In genomic region chr19:8844371-8845129, GRCm38 (mm10) we compare ENCODE assay signal across 7 mouse cellular contexts. TPM values are rescaled to one million over a fixed set of nuclear protein-coding genes. Genes with fewer than 3 reads are reported as not detected.
DNase-seq lines count a peak whose midpoint lies in the region; ATAC-seq and TF ChIP-seq lines count a peak whose summit lies in the region.

No protein-coding gene starts in this region.

- peaks cover 6% of the 10 kb centered on the region; the same call in 1 of the 2 replicates for H3K4me1 ChIP-seq in lung, postnatal 0 days (ENCODE audit: insufficient read depth, low read depth, low read length)

- peak; percentile 96 for DNase-seq in 3T3-L1 (ENCODE audit: low read depth, low spot score)
- peak; percentile 85 for DNase-seq in brain, embryonic 14.5 days (ENCODE audit: low read depth)
- DNase-seq in kidney, postnatal 14 days: peak; percentile 82
- DNase-seq in lung, postnatal 0 days (ENCODE audit: low spot score): peak; percentile 89
- peak; percentile 49 to 50 for DNase-seq in right cerebral cortex, postnatal 36 days (ENCODE audit: low spot score in 2 of 2)

- peak overlapping the region; percentile 49 for H3K27ac ChIP-seq in lung, postnatal 0 days (ENCODE audit: low read length)

- H3K9me3 ChIP-seq in lung, postnatal 0 days (ENCODE audit: low read length): no peaks in the 10 kb centered on the region

- H3K79me2 ChIP-seq in C2C12 (ENCODE audit: control insufficient read depth, insufficient read depth): no peaks in the 10 kb centered on the region

- no peak for TF ChIP-seq POLR2A in brain, embryonic 14.5 days (IDR thresholded peaks at IDR 0.05; ENCODE audit: borderline replicate concordance, extremely low read depth, insufficient read depth, insufficient read length, poor library complexity, severe bottlenecking)

- no peak for TF ChIP-seq EP300 in lung, postnatal 0 days (IDR thresholded peaks at IDR 0.05)

- peaks cover 64% of the 10 kb centered on the region for H3K36me3 ChIP-seq in C2C12 (ENCODE audit: control insufficient read depth, insufficient read depth)
- peaks cover 16% of the 10 kb centered on the region; the same call in 1 of the 2 replicates for H3K36me3 ChIP-seq in lung, postnatal 0 days (ENCODE audit: insufficient read depth, low read length)

- 45% methylated on average over 5 of the region's 5 CpGs for WGBS in lung, postnatal 0 days

- H3K79me3 ChIP-seq in C2C12 (ENCODE audit: low read depth): no peaks in the 10 kb centered on the region

- ATAC-seq in erythroid progenitor cell, adult 5-6 weeks (replicated peaks; ENCODE audit: low FRiP score, poor library complexity, severe bottlenecking): peak; percentile 51
- ATAC-seq in lung, postnatal 0 days: peak; percentile 45

- H3K4me2 ChIP-seq in lung, postnatal 0 days (replicated peaks; ENCODE audit: low read depth, low read length): no peak overlapping the region

- H3ac ChIP-seq in C2C12 (ENCODE audit: control insufficient read depth, insufficient read length, low read depth): no peak overlapping the region

- H3K27me3 ChIP-seq in C2C12 (ENCODE audit: control insufficient read depth, insufficient read depth, insufficient read length): no peaks in the 10 kb centered on the region
- no peaks in the 10 kb centered on the region for H3K27me3 ChIP-seq in lung, postnatal 0 days (replicated peaks; ENCODE audit: insufficient read depth, low read length)

- H3K4me3 ChIP-seq in C2C12 (ENCODE audit: insufficient read depth, poor library complexity, severe bottlenecking): no peak overlapping the region
- H3K4me3 ChIP-seq in lung, postnatal 0 days (ENCODE audit: low read depth, low read length): no peak overlapping the region

- H3K9ac ChIP-seq in lung, postnatal 0 days (replicated peaks; ENCODE audit: low read depth): peak overlapping the region; percentile 12; the same call in 1 of the 2 replicates

- TF ChIP-seq CTCF in C2C12 (IDR thresholded peaks at IDR 0.05; ENCODE audit: control insufficient read depth, insufficient read depth, insufficient read length): no peak
- TF ChIP-seq CTCF in brain, embryonic 14.5 days (IDR thresholded peaks at IDR 0.05; ENCODE audit: borderline replicate concordance, extremely low read depth, insufficient read depth, insufficient read length): peak; percentile 72; the same call in 1 of the 2 replicates
- peak; percentile 81 for TF ChIP-seq CTCF in lung, postnatal 0 days (IDR thresholded peaks at IDR 0.05)

TF ChIP-seq in C2C12, 6 proteins besides CTCF, POLR2A, EP300 and RAD21:
- TF ChIP-seq CEBPB (IDR thresholded peaks at IDR 0.05; ENCODE audit: low read depth) (peak; percentile 15), MYOD1 (IDR thresholded peaks at IDR 0.05; ENCODE audit: control insufficient read depth, insufficient read length, low read depth) (no peak)

RNA-seq across cellular contexts. Expression of gene Gng3, which starts 5.6 kb away (rescaled TPM):
- polyA plus RNA-seq in C2C12 (2012; fragmentation: generic; extraction: Trizol): 0.20 TPM
- 187 and 233 TPM in 2 replicates for polyA plus RNA-seq in brain, embryonic 14.5 days (2012; rRNA removed)
- total RNA-seq in erythroid progenitor cell, adult 5-6 weeks (2015; ENCODE audit: low replicate concordance): not detected in 2 replicates
- total RNA-seq in erythroid progenitor cell, adult 5-6 weeks (2017; ENCODE audit: low replicate concordance): not detected in 2 replicates
- 0.35 and 0.46 TPM in 2 replicates for polyA plus RNA-seq in lung, postnatal 0 days (2015; fragmentation: Nextera tagmentation; extraction: Ambion mirVana)

RNA-seq across cellular contexts. Expression of gene Lrrn4cl, which starts 6.0 kb away (rescaled TPM):
- 0.25 TPM for polyA plus RNA-seq in C2C12 (2012; fragmentation: generic; extraction: Trizol)
- 0.90 and 1.4 TPM in 2 replicates for polyA plus RNA-seq in brain, embryonic 14.5 days (2012; rRNA removed)
- 1.7 TPM in 1 of 2 replicates, not detected in the other for total RNA-seq in erythroid progenitor cell, adult 5-6 weeks (2015; ENCODE audit: low replicate concordance)
- total RNA-seq in erythroid progenitor cell, adult 5-6 weeks (2017; ENCODE audit: low replicate concordance): 0.39 TPM in 1 of 2 replicates, not detected in the other
- polyA plus RNA-seq in lung, postnatal 0 days (2015; fragmentation: Nextera tagmentation; extraction: Ambion mirVana): 1.7 and 1.9 TPM in 2 replicates

RNA-seq across cellular contexts. Expression of gene Bscl2, which starts 7.3 kb away (rescaled TPM):
- polyA plus RNA-seq in C2C12 (2012; fragmentation: generic; extraction: Trizol): 5.4 TPM
- 92.6 and 101 TPM in 2 replicates for polyA plus RNA-seq in brain, embryonic 14.5 days (2012; rRNA removed)
- 33.9 and 36.0 TPM in 2 replicates for total RNA-seq in erythroid progenitor cell, adult 5-6 weeks (2015; ENCODE audit: low replicate concordance)
- total RNA-seq in erythroid progenitor cell, adult 5-6 weeks (2017; ENCODE audit: low replicate concordance): 20.2 and 27.1 TPM in 2 replicates
- polyA plus RNA-seq in lung, postnatal 0 days (2015; fragmentation: Nextera tagmentation; extraction: Ambion mirVana): 66.3 and 66.8 TPM in 2 replicates

RNA-seq across cellular contexts. Expression of gene AC129217.1, which starts 15.0 kb away (rescaled TPM):
- polyA plus RNA-seq in C2C12 (2012; fragmentation: generic; extraction: Trizol): 0.54 TPM
- polyA plus RNA-seq in brain, embryonic 14.5 days (2012; rRNA removed): 1.1 TPM in 1 of 2 replicates, not detected in the other
- not detected in 2 replicates for total RNA-seq in erythroid progenitor cell, adult 5-6 weeks (2015; ENCODE audit: low replicate concordance)
- 9.5 and 15.5 TPM in 2 replicates for total RNA-seq in erythroid progenitor cell, adult 5-6 weeks (2017; ENCODE audit: low replicate concordance)
- not detected in 2 replicates for polyA plus RNA-seq in lung, postnatal 0 days (2015; fragmentation: Nextera tagmentation; extraction: Ambion mirVana)

RNA-seq across cellular contexts. Expression of gene Hnrnpul2, which starts 24.7 kb away (rescaled TPM):
- 45.5 TPM for polyA plus RNA-seq in C2C12 (2012; fragmentation: generic; extraction: Trizol)
- polyA plus RNA-seq in brain, embryonic 14.5 days (2012; rRNA removed): 59.9 and 85.5 TPM in 2 replicates
- total RNA-seq in erythroid progenitor cell, adult 5-6 weeks (2015; ENCODE audit: low replicate concordance): 54.9 and 64.2 TPM in 2 replicates
- total RNA-seq in erythroid progenitor cell, adult 5-6 weeks (2017; ENCODE audit: low replicate concordance): 154 and 160 TPM in 2 replicates
- polyA plus RNA-seq in lung, postnatal 0 days (2015; fragmentation: Nextera tagmentation; extraction: Ambion mirVana): 4.3 and 5.3 TPM in 2 replicates

Comparison
In these comparisons a context has a peak if more than half of its experiments do, and no peak if none do; other contexts are left out.
1. RNA of gene Gng3, which starts 5.6 kb away (polyA plus RNA-seq): 187 to 233 TPM in brain, embryonic 14.5 days; 0.35 to 0.46 TPM in lung, postnatal 0 days and 0.20 TPM in C2C12 (single experiment); every median in the first group is over 100 times any median in the second.
2. RNA of gene Bscl2, which starts 7.3 kb away (polyA plus RNA-seq): 92.6 to 101 TPM in brain, embryonic 14.5 days and 66.3 to 66.8 TPM in lung, postnatal 0 days; 5.4 TPM in C2C12 (single experiment); every median in the first group is over 10 times any median in the second.
3. Peak in every context shown above with its lines, with median percentiles within 50 percentile points of each other: DNase-seq.